Mouse (Mus musculus): ENCODE results near the gene Sept9.
"Not testable (repeated sequence)": the region's sequence is repeated elsewhere in the genome, so short reads cannot be mapped to it uniquely, and the experiment has no call there.

The Sept9 gene

GRCm38 (mm10) chr11:117312028-117312901, 112.8 kb downstream of the Sept9 start:
- peak; percentile 91 to 93 for DNase-seq (ENCODE audit: low spot score in 2 of 2)

- DNase-seq (ENCODE audit: low spot score in 2 of 2): no peak
Observed at GRCm38 (mm10) chr11:117312936-117313335, 113.5 kb downstream of the Sept9 start.

GRCm38 (mm10) chr11:117313446-117313845, 114.0 kb downstream of the Sept9 start:
- no peak for DNase-seq (ENCODE audit: low spot score in 2 of 2)

GRCm38 (mm10) chr11:117314026-117314425, 114.6 kb downstream of the Sept9 start:
- no peak for DNase-seq (ENCODE audit: low spot score in 2 of 2)

- no peak for DNase-seq (ENCODE audit: low spot score in 2 of 2)
Observed at GRCm38 (mm10) chr11:117314520-117314919, 115.1 kb downstream of the Sept9 start.

GRCm38 (mm10) chr11:117315309-117315708, 115.8 kb downstream of the Sept9 start:
- DNase-seq (ENCODE audit: low spot score in 2 of 2): peak in 1 of 2 experiments; percentile 79

GRCm38 (mm10) chr11:117316441-117317331, 117.2 kb downstream of the Sept9 start:
- peak in 1 of 2 experiments; percentile 74 for DNase-seq (ENCODE audit: low spot score in 2 of 2)

GRCm38 (mm10) chr11:117317429-117318101, 118.1 kb downstream of the Sept9 start:
- no peak for DNase-seq (ENCODE audit: low spot score in 2 of 2)

- DNase-seq (ENCODE audit: low spot score in 2 of 2): no peak
Observed at GRCm38 (mm10) chr11:117318202-117318601, 118.7 kb downstream of the Sept9 start.

GRCm38 (mm10) chr11:117318731-117319542, 119.5 kb downstream of the Sept9 start:
- DNase-seq (ENCODE audit: low spot score in 2 of 2): no peak

- DNase-seq (ENCODE audit: low spot score in 2 of 2): peak in 1 of 2 experiments; percentile 76
Observed at GRCm38 (mm10) chr11:117319543-117320335, 120.3 kb downstream of the Sept9 start.

GRCm38 (mm10) chr11:117320482-117320881, 121.0 kb downstream of the Sept9 start:
- DNase-seq (ENCODE audit: low spot score in 2 of 2): no peak

GRCm38 (mm10) chr11:117321311-117321971, 122.0 kb downstream of the Sept9 start:
- no peak for DNase-seq (ENCODE audit: low spot score in 2 of 2)

GRCm38 (mm10) chr11:117322311-117322710, 122.8 kb downstream of the Sept9 start:
- no peak for DNase-seq (ENCODE audit: low spot score in 2 of 2)

GRCm38 (mm10) chr11:117322730-117323579, 123.5 kb downstream of the Sept9 start:
- no peak for DNase-seq (ENCODE audit: low spot score in 2 of 2)

- DNase-seq (ENCODE audit: low spot score in 2 of 2): no peak
Observed at GRCm38 (mm10) chr11:117323976-117324574, 124.6 kb downstream of the Sept9 start.

- not testable (repeated sequence) for DNase-seq (ENCODE audit: low spot score in 2 of 2)
Observed at GRCm38 (mm10) chr11:117324718-117325117, 125.3 kb downstream of the Sept9 start.

- DNase-seq (ENCODE audit: low spot score in 2 of 2): no peak
Observed at GRCm38 (mm10) chr11:117325131-117325467, 125.6 kb downstream of the Sept9 start.

Data from heart, adult 9 months (tissue).